Mouse (Mus musculus) heart, postnatal 14 days (tissue): ENCODE measurements around the gene Cdk9. TPM values are rescaled to one million over a fixed set of nuclear protein-coding genes. Genes with fewer than 3 reads are reported as not detected.

Experiments
- microRNA-seq, 2 experiments: library from miRNA; unstranded; fragments of <30 nt; microRNA quantifications; one replicate each; pipeline ENCODE4 v1.2.0; 2021 to 2022
- total RNA-seq, 2 experiments: library from RNA; stranded (reverse); gene quantifications; 2 replicates each; pipeline ENCODE4 v1.2.3; 2021

Cdk9 gene
- total RNA-seq, 2 experiments from 2014 or later: 30.7 to 31.3 TPM

Small RNA genes within 50 kb of the gene (microRNA-seq; reads per million reads assigned to microRNA genes)
- gene Gm47291 (0 reads per million in 2 experiments), gene Mir2861 (0 to 0.36 reads per million in 2 experiments), gene Mir3960 (0 to 0.12 reads per million in 2 experiments), gene Mir8093 (0 to 0.48 reads per million in 2 experiments)

Other genes starting within 250 kb of the Cdk9 start
- gene Fam102a, start 177.7 kb downstream of the Cdk9 start, total RNA-seq: 1 to 10 TPM; 8.6 to 9.7 TPM
- 10 to 100 TPM; 21.4 to 22.7 TPM for gene Dpm2, start 142.2 kb downstream of the Cdk9 start, total RNA-seq
- gene Pip5kl1, start 138.3 kb downstream of the Cdk9 start, total RNA-seq: not detected
- not detected for gene 9430097D07Rik, start 137.4 kb downstream of the Cdk9 start, total RNA-seq
- gene St6galnac4, start 126.0 kb downstream of the Cdk9 start, total RNA-seq: 10 to 100 TPM; 22.8 to 23.6 TPM
- 100 to 1,000 TPM in 1 of 2 experiments, 10 to 100 TPM in 1; 97.9 to 104 TPM for gene St6galnac6, start 113.4 kb downstream of the Cdk9 start, total RNA-seq
- gene Ak1, start 91.3 kb downstream of the Cdk9 start, total RNA-seq: 100 to 1,000 TPM; 595 to 617 TPM
- gene Eng, start 66.5 kb downstream of the Cdk9 start, total RNA-seq: 100 to 1,000 TPM; 148 to 162 TPM
- gene Fpgs, start 8.9 kb downstream of the Cdk9 start, total RNA-seq: 1 to 10 TPM; 6.0 to 7.4 TPM
- gene Sh2d3c, start 8.0 kb upstream of the Cdk9 start, total RNA-seq: 10 to 100 TPM; 37.4 to 39.4 TPM
- gene 6330409D20Rik, start 27.9 kb upstream of the Cdk9 start, total RNA-seq: not detected
- 10 to 100 TPM; 10.7 to 12.1 TPM for gene Tor2a, start 44.2 kb upstream of the Cdk9 start, total RNA-seq
- gene Ttc16, start 62.6 kb upstream of the Cdk9 start, total RNA-seq: under 1 TPM; 0.07 to 0.24 TPM
- gene Ptrh1, start 62.7 kb upstream of the Cdk9 start, total RNA-seq: 1 to 10 TPM; 2.9 to 3.7 TPM
- gene Cfap157, start 71.4 kb upstream of the Cdk9 start, total RNA-seq: under 1 TPM; 0.17 to 0.24 TPM
- gene Stxbp1, start 134.2 kb upstream of the Cdk9 start, total RNA-seq: 10 to 100 TPM; 19.5 to 22.7 TPM
- gene Fam129b, start 163.0 kb upstream of the Cdk9 start, total RNA-seq: 10 to 100 TPM; 31.2 to 33.4 TPM
- gene Rpl12, start 248.5 kb upstream of the Cdk9 start, total RNA-seq: 10 to 100 TPM; 66.3 to 75.0 TPM
- gene Lrsam1, start 248.5 kb upstream of the Cdk9 start, total RNA-seq: 10 to 100 TPM; 12.0 to 13.4 TPM